Mouse (Mus musculus): ENCODE results near the gene Olfr427.

DNA sequence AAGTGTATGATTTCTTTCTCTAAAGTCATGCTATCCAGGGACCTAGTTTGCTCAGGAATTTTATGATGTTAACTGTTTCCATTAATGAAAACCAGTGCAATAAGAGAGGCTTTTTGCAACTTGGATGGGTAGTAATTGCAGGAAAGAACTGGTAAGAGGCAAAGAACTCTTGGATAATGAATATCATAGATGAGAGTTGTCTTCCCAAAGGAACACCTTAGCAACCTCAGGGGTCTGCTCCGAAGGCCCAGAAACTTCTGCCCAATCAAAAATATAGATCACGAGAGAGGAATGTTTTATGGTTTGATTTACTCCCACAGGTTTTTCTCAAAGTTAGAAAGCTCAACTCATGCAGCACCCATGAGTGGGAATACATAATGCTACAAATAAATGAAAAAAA, 12.7 kb upstream of the Olfr427 start, which contains the start of gene Olfr429:
- TF ChIP-seq CTCF (IDR thresholded peaks at IDR 0.05; ENCODE audit: low read depth, low read length), result no peak
- no peak for TF ChIP-seq TAL1 (conservative IDR thresholded peaks at IDR 0.05; ENCODE audit: low read depth, low read length)
- no peak for TF ChIP-seq POLR2AphosphoS5 (IDR thresholded peaks at IDR 0.05; ENCODE audit: insufficient replicate concordance, low read depth, low read length)
- no peak for TF ChIP-seq GATA1 (IDR thresholded peaks at IDR 0.05; ENCODE audit: borderline replicate concordance, low read length)
- TF ChIP-seq GATA2 (IDR thresholded peaks at IDR 0.05; ENCODE audit: borderline replicate concordance, low read depth, low read length), result no peak

Data from G1E (cell line).